Mouse (Mus musculus) neural tube, embryonic 15.5 days (tissue): ENCODE data around the gene Lect2. TPM values are rescaled to one million over a fixed set of nuclear protein-coding genes. Genes with fewer than 3 reads are reported as not detected.

Source experiments
- ATAC-seq: fragments of 200-750 bp; cut with Nextera tagmentation; 2 replicates; pipeline ENCODE4 v1.8.0; 2017; ENCODE audit warnings: mild to moderate bottlenecking, moderate TSS enrichment, moderate library complexity; ENCODE audit not compliant: low FRiP score
- H3K27ac ChIP-seq: fragments of 300-500 bp; sonication (generic); replicated peaks from 2 replicates; pipeline ENCODE4 v1.5.1; 2015; ENCODE audit warnings: mild to moderate bottlenecking, inconsistent platforms
- H3K27me3 ChIP-seq: fragments of 300-500 bp; sonication (generic); replicated peaks from 2 replicates; pipeline ENCODE4 v1.6.1; 2015; ENCODE audit warnings: inconsistent platforms
- H3K36me3 ChIP-seq: fragments of 300-500 bp; sonication (generic); 2 replicates; pipeline ENCODE4 v1.6.1; 2015; ENCODE audit warnings: inconsistent platforms
- H3K4me1 ChIP-seq: fragments of 300-500 bp; sonication (generic); 2 replicates; pipeline ENCODE4 v1.6.1; 2015; ENCODE audit warnings: inconsistent platforms
- H3K4me2 ChIP-seq: fragments of 300-500 bp; sonication (generic); 2 replicates; pipeline ENCODE4 v1.6.1; 2015; ENCODE audit warnings: inconsistent platforms, mild to moderate bottlenecking, moderate library complexity
- H3K4me3 ChIP-seq: fragments of 300-500 bp; sonication (generic); replicated peaks from 2 replicates; pipeline ENCODE4 v1.5.1; 2015; ENCODE audit warnings: mild to moderate bottlenecking, inconsistent platforms
- H3K9ac ChIP-seq: fragments of 300-500 bp; sonication (generic); replicated peaks from 2 replicates; pipeline ENCODE4 v1.6.1; 2015; ENCODE audit warnings: mild to moderate bottlenecking, inconsistent platforms
- H3K9me3 ChIP-seq: fragments of 300-500 bp; sonication (generic); replicated peaks from 2 replicates; pipeline ENCODE4 v1.6.1; 2016; ENCODE audit warnings: inconsistent platforms
- WGBS: fragments of 180-500 bp; shearing (Covaris S2); methylation state at CpG from one replicate; pipeline ENCODE4 v1.1.7; 2015; ENCODE audit warnings: mixed read lengths; 5-methylcytosine and 5-hydroxymethylcytosine counted together
- polyA plus RNA-seq: library from polyadenylated mRNA; unstranded; fragments of >200 nt; fragmentation: Nextera tagmentation; extraction: Ambion mirVana; gene quantifications from 2 replicates; pipeline ENCODE4 v1.2.1, GENCODE M21; 2015

The Lect2 gene
- polyA plus RNA-seq, 1 experiment from 2014 or later, result not detected

DNA sequence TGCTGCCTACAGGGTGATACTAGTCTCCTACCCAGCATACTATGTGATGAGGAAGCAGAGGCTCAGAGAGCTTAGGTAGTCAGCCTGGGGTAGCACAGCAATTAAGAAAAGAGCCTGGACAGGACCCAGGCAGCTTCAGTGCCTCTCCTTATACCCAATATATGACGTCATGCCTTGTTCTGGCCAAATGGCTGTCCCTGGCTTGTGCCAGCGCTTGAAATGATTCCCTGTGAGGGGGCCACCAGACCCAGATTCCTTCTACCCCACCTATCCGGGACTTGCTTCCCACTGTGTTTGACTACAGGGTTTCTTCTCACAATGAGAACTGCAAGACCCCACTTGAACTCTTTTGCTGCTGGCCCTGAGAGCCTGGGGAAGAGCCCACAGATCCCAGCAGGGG is 33.2 kb upstream of the Lect2 start:
- WGBS, result 7% methylated on average over 3 of the region's 3 CpGs
- ATAC-seq, result peak; percentile 71
- no peak overlapping the region for H3K4me2 ChIP-seq

GRCm38 (mm10) chr13:56580450-56580849 is 32.1 kb upstream of the Lect2 start:
- H3K4me1 ChIP-seq, result peaks cover 18% of the 10 kb centered on the region
- WGBS, result 68% methylated on average over 5 of the region's 5 CpGs
- H3K27me3 ChIP-seq, result no peaks in the 10 kb centered on the region
- no peak for ATAC-seq
- H3K4me2 ChIP-seq, result no peak overlapping the region
- no peak overlapping the region for H3K4me3 ChIP-seq
- H3K27ac ChIP-seq, result no peak overlapping the region
- no peak overlapping the region for H3K9ac ChIP-seq
- H3K9me3 ChIP-seq, result no peaks in the 10 kb centered on the region
- no peaks in the 10 kb centered on the region for H3K36me3 ChIP-seq

More for the DNA sequence above, 33.2 kb upstream of the Lect2 start:
- Histone ChIP-seq H3K9me3 (no peaks in the 10 kb centered on the region), H3K27me3 (no peaks in the 10 kb centered on the region), H3K9ac (no peak overlapping the region), H3K4me3 (no peak overlapping the region), H3K36me3 (no peaks in the 10 kb centered on the region), H3K27ac (peak overlapping the region; percentile 56; the same call in 1 of the 2 replicates), H3K4me1 (peaks cover 18% of the 10 kb centered on the region)

- H3K36me3 ChIP-seq, result no peaks in the 10 kb centered on the region
- peaks cover 17% of the 10 kb centered on the region for H3K4me1 ChIP-seq
- no peak overlapping the region for H3K27ac ChIP-seq
- no peak for ATAC-seq
- no peaks in the 10 kb centered on the region for H3K27me3 ChIP-seq
- WGBS, result 86% methylated on average over 5 of the region's 5 CpGs
- no peak overlapping the region for H3K4me2 ChIP-seq
- no peak overlapping the region for H3K4me3 ChIP-seq
- H3K9me3 ChIP-seq, result no peaks in the 10 kb centered on the region
- H3K9ac ChIP-seq, result no peak overlapping the region
These were observed 29.8 kb upstream of the Lect2 start for GRCm38 (mm10) chr13:56578097-56578496.

DNA sequence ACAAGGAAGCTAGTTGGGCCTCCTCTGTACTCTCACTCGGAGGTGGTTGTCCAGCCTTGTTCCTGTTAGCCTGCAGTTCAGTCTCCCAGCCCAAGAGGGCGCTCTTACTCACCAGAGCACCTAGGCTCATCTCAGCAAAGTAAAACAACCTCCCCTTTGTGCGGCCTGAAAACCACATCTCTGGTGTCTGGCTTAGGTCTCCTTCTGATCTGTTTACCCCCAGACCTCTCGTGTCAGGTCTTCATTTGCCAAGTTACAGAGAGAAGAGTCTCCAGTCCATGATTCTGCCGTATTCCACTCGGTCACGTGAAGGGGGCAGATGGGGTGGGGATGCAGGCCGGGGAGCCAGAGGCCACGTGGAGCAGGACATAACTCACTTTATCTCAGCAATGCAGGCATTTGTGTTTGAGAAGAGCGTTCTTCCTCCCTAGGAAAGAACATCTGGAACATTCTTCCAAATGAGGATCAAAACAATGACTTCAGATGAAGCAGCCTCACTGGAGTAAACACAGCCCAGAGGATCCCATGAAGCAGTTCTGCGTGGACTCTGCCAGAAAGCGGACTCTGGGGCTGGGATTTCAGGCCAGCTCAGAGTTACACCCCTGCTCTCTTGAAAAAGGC is 27.5 kb upstream of the Lect2 start:
- Histone ChIP-seq H3K9me3 (no peaks in the 10 kb centered on the region), H3K4me3 (no peak overlapping the region), H3K4me1 (no peaks in the 10 kb centered on the region), H3K36me3 (no peaks in the 10 kb centered on the region), H3K27ac (0 out of 2 replicates have a peak overlapping the region, but pooled peaks have one; percentile 34), H3K9ac (no peak overlapping the region), H3K27me3 (no peaks in the 10 kb centered on the region), H3K4me2 (no peak overlapping the region)
- WGBS, result 61% methylated on average over 12 of the region's 12 CpGs
- ATAC-seq, result no peak

- WGBS, result 79% methylated on average over 4 of the region's 4 CpGs
- H3K9me3 ChIP-seq, result no peaks in the 10 kb centered on the region
- H3K9ac ChIP-seq, result no peak overlapping the region
- H3K4me1 ChIP-seq, result no peaks in the 10 kb centered on the region
- no peak for ATAC-seq
- no peak overlapping the region for H3K27ac ChIP-seq
- no peaks in the 10 kb centered on the region for H3K36me3 ChIP-seq
- no peak overlapping the region for H3K4me3 ChIP-seq
- H3K27me3 ChIP-seq, result no peaks in the 10 kb centered on the region
- H3K4me2 ChIP-seq, result no peak overlapping the region
These were observed 26.8 kb upstream of the Lect2 start for GRCm38 (mm10) chr13:56575074-56575473.

DNA sequence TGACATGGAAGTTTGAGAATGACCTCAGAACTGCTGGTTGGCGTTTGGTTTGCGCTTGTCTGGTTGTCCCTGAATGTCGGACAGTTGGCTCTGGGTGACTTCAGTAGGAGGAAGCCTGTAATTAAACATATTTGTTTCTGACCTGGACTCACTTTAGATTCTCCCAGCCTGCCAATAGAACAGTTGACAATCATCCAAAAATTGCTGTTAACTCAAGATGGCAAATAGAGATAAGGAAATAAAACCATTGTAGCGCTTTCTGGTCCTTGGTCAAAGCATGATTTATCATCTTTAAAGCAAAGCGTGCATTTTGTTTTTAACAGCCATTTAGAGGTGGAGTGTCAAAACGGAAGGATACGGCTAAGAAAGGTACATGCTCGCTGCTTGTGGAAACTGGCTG is 23.3 kb upstream of the Lect2 start:
- ATAC-seq, result no peak
- H3K27me3 ChIP-seq, result no peaks in the 10 kb centered on the region
- no peak overlapping the region for H3K4me2 ChIP-seq
- 0 out of 2 replicates have a peak, but pooled peaks cover under 1% of the 10 kb centered on the region for H3K4me1 ChIP-seq
- no peak overlapping the region for H3K9ac ChIP-seq
- H3K4me3 ChIP-seq, result no peak overlapping the region
- H3K27ac ChIP-seq, result no peak overlapping the region
- 81% methylated on average over 8 of the region's 8 CpGs for WGBS
- H3K9me3 ChIP-seq, result no peaks in the 10 kb centered on the region
- H3K36me3 ChIP-seq, result no peaks in the 10 kb centered on the region

DNA sequence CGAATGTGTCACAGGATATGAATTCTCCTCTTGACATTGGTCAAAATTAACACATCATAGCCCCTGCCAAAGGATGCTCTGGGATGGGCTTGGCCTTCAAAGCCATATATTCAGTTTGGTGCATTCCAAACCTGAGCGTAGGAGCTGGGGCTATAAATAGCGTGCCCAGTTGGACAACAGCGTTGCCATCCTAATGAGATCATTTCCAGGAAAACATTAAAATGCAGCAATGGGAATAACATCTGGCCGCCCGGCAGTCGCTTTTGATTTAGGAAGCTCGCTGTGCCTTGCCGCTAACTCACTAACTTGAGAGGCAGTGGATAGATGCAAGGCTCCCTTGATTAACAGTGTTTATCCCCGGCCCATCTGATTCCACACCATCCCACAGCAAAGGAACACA is 18.0 kb upstream of the Lect2 start:
- no peak for ATAC-seq
- Histone ChIP-seq H3K9ac (no peak overlapping the region), H3K9me3 (no peaks in the 10 kb centered on the region), H3K27me3 (no peaks in the 10 kb centered on the region), H3K4me3 (no peak overlapping the region), H3K4me1 (peaks cover 6% of the 10 kb centered on the region; the same call in 1 of the 2 replicates), H3K27ac (no peak overlapping the region), H3K36me3 (no peaks in the 10 kb centered on the region), H3K4me2 (no peak overlapping the region)
- 32% methylated on average over 10 of the region's 10 CpGs for WGBS

- Histone ChIP-seq H3K9me3 (no peaks in the 10 kb centered on the region), H3K4me1 (peaks cover 6% of the 10 kb centered on the region; the same call in 1 of the 2 replicates), H3K27me3 (no peaks in the 10 kb centered on the region), H3K9ac (no peak overlapping the region), H3K4me3 (no peak overlapping the region), H3K4me2 (no peak overlapping the region), H3K36me3 (no peaks in the 10 kb centered on the region), H3K27ac (no peak overlapping the region)
- ATAC-seq, result no peak
- WGBS, result 37% methylated on average over 6 of the region's 6 CpGs
These were observed 14.8 kb upstream of the Lect2 start for GRCm38 (mm10) chr13:56563075-56563474.

DNA sequence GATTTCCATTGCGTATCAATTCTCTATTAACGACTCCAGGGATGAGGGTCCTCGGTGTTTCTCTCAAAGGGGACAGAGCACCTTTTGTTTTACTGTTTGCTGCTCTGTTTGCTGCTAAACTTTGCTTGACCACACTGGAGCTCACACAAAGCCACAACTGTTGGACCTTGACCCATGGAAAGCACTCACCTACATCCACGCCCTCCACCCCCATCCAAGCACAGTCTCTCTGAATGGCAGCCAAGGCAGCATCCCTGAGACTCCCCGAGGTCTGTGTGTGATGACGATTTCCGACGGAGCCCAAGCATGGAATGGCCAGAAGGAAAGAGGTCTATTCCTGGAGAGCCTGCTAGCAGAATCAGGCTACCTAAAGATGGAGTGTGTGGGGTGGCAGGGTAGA is 12.8 kb upstream of the Lect2 start:
- ATAC-seq, result no peak
- H3K27me3 ChIP-seq, result no peaks in the 10 kb centered on the region
- H3K9me3 ChIP-seq, result no peaks in the 10 kb centered on the region
- no peak overlapping the region for H3K9ac ChIP-seq
- no peak overlapping the region for H3K4me3 ChIP-seq
- H3K36me3 ChIP-seq, result no peaks in the 10 kb centered on the region
- no peak overlapping the region for H3K27ac ChIP-seq
- H3K4me1 ChIP-seq, result peaks cover under 1% of the 10 kb centered on the region; the same call in 1 of the 2 replicates
- H3K4me2 ChIP-seq, result no peak overlapping the region
- 80% methylated on average over 8 of the region's 8 CpGs for WGBS

DNA sequence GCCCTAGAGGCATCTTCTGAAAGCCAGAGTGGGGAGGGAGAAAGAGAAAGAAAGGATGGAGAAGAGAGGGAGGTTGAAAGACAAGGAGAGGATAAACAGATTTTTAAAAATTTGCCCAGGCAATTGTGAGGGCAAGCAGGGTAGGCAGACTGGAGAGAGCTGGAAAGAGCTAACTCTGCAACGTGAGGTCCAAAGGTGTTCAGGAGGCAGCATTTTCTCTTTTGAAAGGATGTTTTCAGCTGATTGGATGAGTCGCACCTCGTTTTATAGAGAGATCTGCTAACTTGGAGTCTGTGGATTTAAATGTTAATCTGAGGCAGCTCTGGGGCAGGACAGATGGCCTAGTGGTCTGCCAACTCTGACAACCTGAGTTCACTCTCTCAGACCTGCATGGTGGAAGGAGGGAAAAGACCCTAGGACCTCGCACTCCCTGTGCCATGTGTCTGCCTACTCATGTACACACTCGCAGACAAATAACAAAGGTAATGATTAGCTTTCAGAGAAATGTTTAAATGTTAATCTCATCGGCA is 11.6 kb upstream of the Lect2 start:
- H3K4me2 ChIP-seq, result no peak overlapping the region
- no peaks in the 10 kb centered on the region for H3K36me3 ChIP-seq

GRCm38 (mm10) chr13:56558811-56559210 is 10.5 kb upstream of the Lect2 start:
- H3K27me3 ChIP-seq, result no peaks in the 10 kb centered on the region
- no peak overlapping the region for H3K27ac ChIP-seq
- H3K9ac ChIP-seq, result no peak overlapping the region
- no peaks in the 10 kb centered on the region for H3K9me3 ChIP-seq
- H3K4me2 ChIP-seq, result no peak overlapping the region
- H3K36me3 ChIP-seq, result no peaks in the 10 kb centered on the region
- no peak for ATAC-seq
- H3K4me1 ChIP-seq, result peaks cover 5% of the 10 kb centered on the region; the same call in 1 of the 2 replicates
- WGBS, result 48% methylated on average over 3 of the region's 3 CpGs
- H3K4me3 ChIP-seq, result no peak overlapping the region

More for the DNA sequence above, 11.6 kb upstream of the Lect2 start:
- Histone ChIP-seq H3K4me3 (no peak overlapping the region), H3K27ac (no peak overlapping the region), H3K27me3 (no peaks in the 10 kb centered on the region), H3K9ac (no peak overlapping the region), H3K9me3 (no peaks in the 10 kb centered on the region), H3K4me1 (no peaks in the 10 kb centered on the region)
- ATAC-seq, result no peak
- WGBS, result 86% methylated on average over 6 of the region's 6 CpGs

GRCm38 (mm10) chr13:56556701-56557100 is 8.4 kb upstream of the Lect2 start:
- Histone ChIP-seq H3K27me3 (no peaks in the 10 kb centered on the region), H3K4me3 (no peak overlapping the region), H3K9ac (no peak overlapping the region), H3K4me1 (peaks cover 5% of the 10 kb centered on the region; the same call in 1 of the 2 replicates), H3K27ac (no peak overlapping the region), H3K9me3 (no peaks in the 10 kb centered on the region), H3K36me3 (no peaks in the 10 kb centered on the region), H3K4me2 (no peak overlapping the region)
- ATAC-seq, result no peak
- 86% methylated on average over 3 of the region's 3 CpGs for whole genome bisulfite sequencing
